Mouse (Mus musculus): ENCODE results near the gene Prdm4.

Gene Prdm4

GRCm38 (mm10) chr10:85916498-85917309, at the start of gene Prdm4:
Gene Prdm4 (minus strand): TSS chr10:85917142.
- peak; percentile 99 for DNase-seq (ENCODE audit: inconsistent ontology term)

- no peak for DNase-seq (ENCODE audit: inconsistent ontology term)
Measured at GRCm38 (mm10) chr10:85966476-85966875, 49.5 kb upstream of the Prdm4 start.

- no peak for DNase-seq (ENCODE audit: inconsistent ontology term)
Measured at GRCm38 (mm10) chr10:85964316-85964715, 47.4 kb upstream of the Prdm4 start.

- no peak for DNase-seq (ENCODE audit: inconsistent ontology term)
Measured at GRCm38 (mm10) chr10:85962897-85963296, 46.0 kb upstream of the Prdm4 start.

GRCm38 (mm10) chr10:85957464-85957950, 40.6 kb upstream of the Prdm4 start, which contains the start of gene Rtcb:
Gene Rtcb (minus strand): TSS chr10:85957823.
- peak; percentile 94 for DNase-seq (ENCODE audit: inconsistent ontology term)

GRCm38 (mm10) chr10:85956871-85957419, 40.0 kb upstream of the Prdm4 start:
- DNase-seq (ENCODE audit: inconsistent ontology term): no peak

GRCm38 (mm10) chr10:85954429-85954828, 37.5 kb upstream of the Prdm4 start:
- DNase-seq (ENCODE audit: inconsistent ontology term): no peak

GRCm38 (mm10) chr10:85953401-85953800, 36.5 kb upstream of the Prdm4 start:
- DNase-seq (ENCODE audit: inconsistent ontology term): no peak

- no peak for DNase-seq (ENCODE audit: inconsistent ontology term)
Measured at GRCm38 (mm10) chr10:85951765-85952443, 35.0 kb upstream of the Prdm4 start.

- DNase-seq (ENCODE audit: inconsistent ontology term): no peak
Measured at GRCm38 (mm10) chr10:85948483-85949196, 31.7 kb upstream of the Prdm4 start.

- no peak for DNase-seq (ENCODE audit: inconsistent ontology term)
Measured at GRCm38 (mm10) chr10:85936280-85936965, 19.5 kb upstream of the Prdm4 start.

- DNase-seq (ENCODE audit: inconsistent ontology term): no peak
Measured at GRCm38 (mm10) chr10:85929962-85930361, 13.0 kb upstream of the Prdm4 start.

- no peak for DNase-seq (ENCODE audit: inconsistent ontology term)
Measured at GRCm38 (mm10) chr10:85929208-85929591, 12.3 kb upstream of the Prdm4 start.

- peak; percentile 74 for DNase-seq (ENCODE audit: inconsistent ontology term)
Measured at GRCm38 (mm10) chr10:85928499-85929207, 11.7 kb upstream of the Prdm4 start.

- DNase-seq (ENCODE audit: inconsistent ontology term): peak; percentile 39
Measured at GRCm38 (mm10) chr10:85927676-85928445, 10.9 kb upstream of the Prdm4 start, which contains the start of gene Ascl4. Gene Ascl4 (plus strand): TSS chr10:85927681.

- DNase-seq (ENCODE audit: inconsistent ontology term): no peak
Measured at GRCm38 (mm10) chr10:85879886-85880486, 37.0 kb downstream of the Prdm4 start.

GRCm38 (mm10) chr10:85875812-85876211, 41.1 kb downstream of the Prdm4 start:
- DNase-seq (ENCODE audit: inconsistent ontology term): no peak

GRCm38 (mm10) chr10:85873861-85874544, 42.9 kb downstream of the Prdm4 start:
- DNase-seq (ENCODE audit: inconsistent ontology term): no peak

- DNase-seq (ENCODE audit: inconsistent ontology term): no peak
Measured at GRCm38 (mm10) chr10:85872479-85872773, 44.5 kb downstream of the Prdm4 start.

All from Muller cell, postnatal 12 days (primary cell).